Mouse (Mus musculus) adrenal gland, adult (tissue): ENCODE results near the gene Dusp8.

Experiments
- DNase-seq, 2 experiments: peaks; one replicate each; pipeline ENCODE4 v3.0.0; 2022 to 2023; ENCODE audit warnings: low spot score in 1 of 2; ENCODE audit not compliant: inconsistent age in 2 of 2

Gene Dusp8

GRCm38 (mm10) chr7:142086159-142086905, 9.3 kb downstream of the Dusp8 start:
- peak in 1 of 2 experiments; percentile 21 for DNase-seq

- DNase-seq, result peak; percentile 96 to 98
Observed at GRCm38 (mm10) chr7:142084820-142085219, 10.8 kb downstream of the Dusp8 start.

GRCm38 (mm10) chr7:142084395-142084794, 11.2 kb downstream of the Dusp8 start:
- no peak for DNase-seq

- peak; percentile 80 to 81 for DNase-seq
Observed at GRCm38 (mm10) chr7:142083588-142084317, 11.9 kb downstream of the Dusp8 start.

GRCm38 (mm10) chr7:142082607-142083006, 13.0 kb downstream of the Dusp8 start:
- DNase-seq, result peak in 1 of 2 experiments; percentile 20

GRCm38 (mm10) chr7:142082179-142082578, 13.5 kb downstream of the Dusp8 start:
- DNase-seq, result no peak

GRCm38 (mm10) chr7:142081736-142082135, 13.9 kb downstream of the Dusp8 start:
- DNase-seq, result peak in 1 of 2 experiments; percentile 27

- DNase-seq, result no peak
Observed at GRCm38 (mm10) chr7:142080876-142081275, 14.8 kb downstream of the Dusp8 start.

- DNase-seq, result peak in 1 of 2 experiments; percentile 35
Observed at GRCm38 (mm10) chr7:142079365-142079764, 16.3 kb downstream of the Dusp8 start.

- peak in 1 of 2 experiments; percentile 34 for DNase-seq
Observed at GRCm38 (mm10) chr7:142077138-142077537, 18.5 kb downstream of the Dusp8 start.

GRCm38 (mm10) chr7:142074146-142074886, 21.3 kb downstream of the Dusp8 start:
- DNase-seq, result no peak

GRCm38 (mm10) chr7:142071717-142072116, 23.9 kb downstream of the Dusp8 start:
- DNase-seq, result no peak

GRCm38 (mm10) chr7:142071212-142071578, 24.4 kb downstream of the Dusp8 start:
- no peak for DNase-seq

GRCm38 (mm10) chr7:142070458-142071211, 25.0 kb downstream of the Dusp8 start:
- peak; percentile 75 to 89 for DNase-seq

- DNase-seq, result no peak
Observed at GRCm38 (mm10) chr7:142068429-142068828, 27.2 kb downstream of the Dusp8 start.

- DNase-seq, result peak; percentile 93 to 97
Observed at GRCm38 (mm10) chr7:142060931-142061565, 34.6 kb downstream of the Dusp8 start, which contains the start of gene Mob2. Gene Mob2 (minus strand): TSS chr7:142061065.

GRCm38 (mm10) chr7:142060185-142060930, 35.3 kb downstream of the Dusp8 start:
- DNase-seq, result peak in 1 of 2 experiments; percentile 38

GRCm38 (mm10) chr7:142059024-142059423, 36.6 kb downstream of the Dusp8 start:
- no peak for DNase-seq

GRCm38 (mm10) chr7:142057121-142057520, 38.5 kb downstream of the Dusp8 start:
- DNase-seq, result no peak
